22 mouse cellular contexts compared by ENCODE assay signal in genomic region chr9:72464806-72465205, GRCm38 (mm10).
"Had no signal": no experiment of that assay in that cellular context is flagged by ENCODE, and none has a peak within 500 bp of the region (broad histone marks: within the 10 kb centered on the region; RNA-seq: fewer than 3 reads in every experiment).

No protein-coding gene starts in this region.

- H3K9me3 ChIP-seq: heart, embryonic 10.5 days; heart, embryonic 12.5 days; hindbrain, embryonic 10.5 days; hindbrain, embryonic 12.5 days; intestine, embryonic 15.5 days; limb, embryonic 10.5 days; limb, embryonic 12.5 days; liver, embryonic 13.5 days had no signal

- H3K4me3 ChIP-seq: gastrocnemius, adult 2 months; heart, embryonic 10.5 days; heart, embryonic 12.5 days; hindbrain, embryonic 10.5 days; hindbrain, embryonic 12.5 days; intestine, embryonic 15.5 days; layer of hippocampus, adult 2 months; left cerebral cortex, adult 2 months; limb, embryonic 10.5 days; limb, embryonic 12.5 days; liver, embryonic 13.5 days had no signal

- H3K27me3 ChIP-seq: heart, embryonic 12.5 days; hindbrain, embryonic 12.5 days; intestine, embryonic 15.5 days; limb, embryonic 12.5 days; liver, embryonic 13.5 days had no signal

- H3K27ac ChIP-seq: gastrocnemius, adult 2 months; heart, embryonic 10.5 days; hindbrain, embryonic 10.5 days; hindbrain, embryonic 12.5 days; hindbrain, embryonic 14.5 days; intestine, embryonic 15.5 days; layer of hippocampus, adult 2 months; left cerebral cortex, adult 2 months; limb, embryonic 10.5 days; limb, embryonic 12.5 days had no signal

- DNase-seq: gastrocnemius, adult 2 months; gastrocnemius, postnatal 14 days; gastrocnemius, postnatal 36 days; heart, postnatal 10 days; heart, postnatal 4 days; kidney, adult 18-20 months; kidney, adult 8-10 months; kidney, postnatal 10 days; kidney, postnatal 25 days; kidney, postnatal 4 days; liver; liver, embryonic 13.5 days had no signal

- H3K4me1 ChIP-seq: heart, embryonic 10.5 days; hindbrain, embryonic 10.5 days; hindbrain, embryonic 12.5 days; intestine, embryonic 15.5 days; limb, embryonic 10.5 days; limb, embryonic 12.5 days had no signal

- H3K9ac ChIP-seq: heart, embryonic 12.5 days; hindbrain, embryonic 12.5 days; hindbrain, embryonic 14.5 days; intestine, embryonic 15.5 days; limb, embryonic 12.5 days; liver, embryonic 13.5 days had no signal
